Mouse (Mus musculus) forelimb bud, embryonic 11.5 days (tissue): Measurements from ENCODE around the gene Dusp7.

Source experiments
- DNase-seq: peaks from one replicate; pipeline ENCODE4 v3.0.0-alpha.2; 2012; ENCODE audit warnings: low read depth, low spot score

Dusp7 gene

DNA sequence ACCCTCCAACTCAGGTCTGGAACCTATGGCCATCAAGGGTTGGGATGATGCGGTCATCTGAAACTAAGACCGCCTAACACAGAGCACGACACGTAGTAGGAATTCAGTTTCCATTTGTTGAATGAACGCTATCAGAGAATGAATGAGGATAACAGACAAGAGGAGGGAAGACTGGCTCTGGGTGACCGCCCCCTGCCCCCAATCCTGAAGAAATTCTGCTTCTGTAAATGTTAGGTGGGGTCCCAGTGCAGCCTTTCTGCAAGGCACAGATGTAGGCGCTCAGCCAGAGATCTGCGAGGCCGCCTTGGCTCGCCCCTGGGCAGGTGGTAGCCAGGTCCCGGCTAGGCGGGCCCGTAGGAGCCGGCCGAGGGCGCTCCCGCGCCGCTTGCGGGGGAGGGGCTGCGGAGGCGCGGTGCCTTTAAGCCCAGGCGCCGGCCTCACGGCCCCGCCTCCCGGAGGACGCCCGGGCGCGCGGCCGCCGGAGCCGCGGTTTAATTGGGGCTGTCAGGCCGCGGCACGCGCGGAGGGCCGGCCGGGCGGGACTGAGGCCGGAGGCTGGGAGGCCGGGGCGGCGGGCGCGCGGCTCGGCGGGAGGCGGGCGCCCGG lies at the start of gene Dusp7:
Gene Dusp7 (plus strand): TSS at position 521 of the 606 bp plus-strand sequence.
- peak; percentile 83 for DNase-seq

DNA sequence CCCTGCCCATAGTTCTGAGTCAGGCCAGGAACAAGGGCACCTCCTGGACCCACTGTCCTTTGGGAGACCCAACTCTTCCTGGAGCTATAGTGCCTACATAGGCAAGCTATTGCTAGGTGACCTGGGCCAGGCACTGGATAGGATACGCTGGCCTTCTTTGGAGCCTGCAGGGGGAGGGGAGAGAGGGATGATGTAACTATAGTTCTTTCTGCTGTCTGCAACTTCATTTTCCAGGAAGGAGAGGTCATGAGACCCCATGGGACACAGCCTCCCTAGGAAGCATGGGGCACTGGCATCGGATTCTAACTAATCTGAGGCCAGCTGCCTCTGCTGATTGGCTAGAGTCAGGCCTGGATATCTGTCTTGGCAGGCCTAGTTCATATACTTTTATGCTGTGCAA lies 49.3 kb upstream of the Dusp7 start:
- DNase-seq, result no peak

DNA sequence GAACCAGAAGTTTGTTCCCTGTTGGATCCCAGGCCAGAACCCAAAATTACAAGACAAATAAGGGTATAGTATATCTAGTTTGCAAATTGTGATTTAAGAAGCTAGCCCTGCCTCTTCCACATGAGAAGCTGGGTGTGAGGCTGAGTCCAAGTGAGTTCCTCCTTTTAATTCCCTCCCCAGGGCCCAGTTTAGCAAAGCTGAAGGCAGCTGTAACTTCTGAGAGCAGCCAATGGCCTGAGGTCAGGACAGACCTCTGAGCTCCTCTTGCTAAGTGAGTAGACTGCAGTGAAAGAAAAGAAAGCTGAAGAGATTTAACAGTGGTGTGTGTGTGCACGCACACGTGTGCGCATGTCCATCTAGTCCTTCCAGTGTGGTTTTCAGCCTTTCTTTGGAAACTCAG lies 45.9 kb upstream of the Dusp7 start:
- DNase-seq, result no peak

DNA sequence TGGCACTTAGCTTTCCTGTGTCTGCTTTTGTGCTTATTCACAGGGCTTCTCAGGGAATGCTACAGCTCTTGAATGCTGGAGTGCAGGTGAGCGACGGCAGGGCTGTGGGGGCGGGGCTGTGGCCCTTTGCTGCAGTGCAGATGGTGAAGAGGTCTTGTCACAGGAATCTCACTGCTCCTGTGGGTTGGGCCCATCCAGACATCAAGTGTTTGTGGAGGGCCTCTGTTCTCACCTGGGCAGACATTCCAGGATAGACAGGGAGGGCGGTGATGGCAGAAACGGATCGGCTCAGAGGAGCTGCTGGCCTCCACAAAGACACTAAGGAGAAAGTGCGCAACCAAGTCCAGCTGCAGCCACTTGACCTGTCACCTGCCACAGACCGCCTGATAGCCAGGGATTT lies 42.2 kb upstream of the Dusp7 start:
- no peak for DNase-seq

DNA sequence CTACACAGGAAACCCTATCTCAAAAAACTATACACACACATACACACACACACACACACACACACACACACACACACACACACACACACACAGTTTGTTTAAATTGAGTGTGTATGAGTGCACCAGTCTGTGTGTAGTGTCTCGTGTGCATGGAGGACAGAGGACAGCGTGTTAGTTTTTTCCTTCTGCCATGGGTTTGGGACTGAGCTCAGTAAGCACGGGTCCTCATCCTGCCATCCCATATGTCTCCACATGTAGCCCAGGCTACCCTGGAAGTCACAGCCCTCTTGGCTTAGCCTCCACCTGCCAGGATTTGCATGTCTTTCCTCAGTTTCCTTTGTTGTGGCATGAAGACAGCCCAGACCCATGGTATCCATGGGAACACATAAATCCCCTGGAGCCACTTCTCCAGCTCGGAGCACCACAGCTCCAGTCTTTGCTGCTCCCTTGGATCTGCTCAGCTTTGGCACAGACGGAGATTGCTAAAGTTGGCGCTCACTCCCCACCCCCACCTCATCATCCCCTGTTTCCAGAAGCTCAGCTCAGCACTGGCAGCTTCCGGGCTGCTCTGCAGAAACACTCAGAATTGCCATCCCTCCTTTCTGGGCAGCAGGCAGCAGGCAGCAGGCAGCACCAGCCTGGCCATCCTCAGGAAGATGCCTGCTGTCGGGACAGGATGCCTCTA lies 41.2 kb upstream of the Dusp7 start:
- DNase-seq, result no peak

DNA sequence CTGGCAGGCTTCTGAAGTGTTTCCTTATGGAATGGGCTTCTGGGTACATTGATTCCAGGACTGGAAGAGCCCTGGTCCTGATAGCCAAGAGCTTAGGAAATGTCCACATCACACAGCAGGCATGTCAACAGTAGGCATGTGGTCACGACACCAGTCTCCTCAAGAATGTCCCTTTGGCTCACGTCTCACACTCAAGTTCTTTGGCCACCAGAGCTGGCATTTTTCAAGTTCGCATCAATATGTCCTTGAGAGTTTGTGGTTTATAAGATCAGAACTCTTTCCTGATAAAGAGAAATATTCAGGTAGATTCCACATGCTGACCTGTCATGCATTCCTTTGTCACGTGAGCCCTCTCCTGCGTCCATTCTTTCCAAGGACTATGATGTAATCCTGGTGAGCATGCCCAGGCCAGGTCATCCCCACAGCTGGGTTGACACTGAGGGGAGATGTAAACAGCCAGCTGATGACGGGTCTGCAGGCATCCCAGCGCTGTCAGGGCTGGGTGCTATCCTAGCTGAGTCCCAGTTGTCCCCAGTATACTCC lies 40.3 kb upstream of the Dusp7 start:
- no peak for DNase-seq

DNA sequence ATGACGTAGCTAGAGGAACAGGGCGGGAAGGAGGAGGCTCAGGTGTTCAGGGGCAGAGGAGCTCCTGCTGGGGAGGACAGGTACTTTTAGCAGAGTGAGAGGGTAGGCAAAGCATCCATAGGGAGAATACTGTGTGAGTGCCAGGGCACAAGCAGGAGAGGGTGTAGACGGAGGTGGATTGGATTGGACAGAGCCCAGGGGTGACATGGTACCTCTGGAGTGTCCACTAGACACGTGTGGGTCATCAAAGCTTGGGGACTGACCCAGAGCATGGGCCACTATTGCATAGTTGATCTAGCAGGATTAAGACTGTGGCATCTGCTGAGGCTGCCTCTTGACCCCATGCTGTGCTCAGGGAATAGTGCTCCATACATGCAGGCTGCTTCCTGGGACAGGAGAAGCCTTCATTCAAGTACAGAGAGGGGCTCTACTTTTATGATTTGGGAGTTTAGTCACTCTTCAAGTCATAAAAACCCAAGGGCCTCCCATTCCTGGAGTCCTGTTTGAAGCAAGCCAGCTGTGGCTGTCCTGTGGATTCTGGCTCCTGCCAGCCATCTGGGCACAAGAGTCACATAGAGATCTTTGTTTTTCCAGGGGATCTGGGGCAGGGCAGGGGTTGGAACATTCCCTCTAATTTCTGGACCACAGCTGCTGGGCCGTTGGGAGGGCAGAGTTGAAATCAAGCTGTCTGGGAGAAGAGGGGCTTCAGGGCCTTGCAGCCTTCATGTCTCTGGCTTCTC lies 39.5 kb upstream of the Dusp7 start:
- no peak for DNase-seq

DNA sequence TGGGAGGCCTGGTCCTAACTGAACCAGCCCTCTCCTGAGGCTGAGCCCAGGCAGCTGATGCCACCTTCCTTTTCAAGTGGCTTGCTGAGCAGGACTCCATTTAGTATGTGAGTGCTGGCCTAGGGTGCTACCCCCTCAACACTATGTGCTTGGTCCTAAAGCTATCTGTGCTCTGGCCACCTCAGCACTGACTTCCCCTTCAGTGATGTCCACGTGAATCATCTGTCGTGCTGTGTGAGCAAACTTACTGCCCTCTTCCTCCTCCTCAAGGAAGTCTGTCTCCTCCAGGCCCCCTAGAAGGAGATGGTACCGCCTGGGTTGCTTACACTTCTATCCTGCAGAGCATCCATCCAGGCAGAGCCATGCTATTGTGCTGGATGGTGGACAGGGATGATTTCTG lies 35.7 kb upstream of the Dusp7 start:
- no peak for DNase-seq

DNA sequence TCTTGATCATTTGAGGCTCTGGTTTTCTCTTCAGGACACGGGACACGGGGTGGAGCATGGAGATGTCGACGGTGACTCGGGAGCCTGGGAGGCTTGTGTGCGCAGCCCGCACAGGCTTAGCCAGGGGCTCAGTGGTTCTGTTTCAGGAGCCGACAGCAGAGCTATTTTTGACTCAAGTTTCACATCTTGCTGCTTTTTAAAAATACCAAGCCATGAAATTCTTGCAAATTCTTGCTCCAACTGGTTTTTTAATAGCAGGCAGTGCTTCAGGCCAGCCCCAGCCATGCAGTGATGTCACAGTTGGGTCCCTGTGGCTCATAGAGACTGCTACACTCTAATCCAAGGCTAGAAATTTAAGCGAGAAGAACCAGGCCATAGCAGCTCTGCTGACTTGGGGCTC lies 30.8 kb upstream of the Dusp7 start:
- no peak for DNase-seq

DNA sequence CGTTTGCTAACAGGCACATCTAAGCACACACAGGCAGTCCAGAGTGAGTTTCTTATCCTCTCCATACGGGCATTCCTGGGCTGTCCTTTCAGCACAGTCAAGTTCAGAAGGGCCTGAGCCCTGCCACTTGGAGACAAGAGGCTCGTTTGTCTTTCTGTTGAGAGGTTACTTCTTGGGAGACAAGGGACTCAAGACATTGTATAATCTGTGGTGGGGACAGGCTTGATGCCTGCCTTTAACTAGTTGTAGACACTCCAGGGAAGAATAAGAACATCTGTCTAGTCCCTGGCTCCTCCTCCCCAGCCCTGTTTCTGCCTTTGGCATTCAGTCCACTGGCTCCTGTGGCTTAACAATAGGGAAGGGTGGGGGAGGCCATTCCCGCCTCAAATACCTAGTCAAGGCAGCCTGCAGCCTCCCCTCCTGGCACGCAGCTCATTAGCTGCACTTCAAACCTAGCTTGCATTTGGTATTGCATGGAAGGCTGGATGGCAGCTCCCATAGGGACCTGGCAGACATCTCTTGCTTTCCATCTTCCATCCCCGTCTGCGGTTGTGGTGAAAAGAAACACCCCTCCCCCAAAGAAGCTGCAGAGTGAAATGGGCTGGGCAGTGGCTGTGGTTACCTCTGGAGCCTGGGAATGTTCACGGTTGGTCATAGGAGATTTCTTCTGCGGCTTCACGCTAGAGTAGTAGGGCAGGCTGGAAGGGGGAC lies 29.8 kb upstream of the Dusp7 start:
- DNase-seq, result peak; percentile 43

DNA sequence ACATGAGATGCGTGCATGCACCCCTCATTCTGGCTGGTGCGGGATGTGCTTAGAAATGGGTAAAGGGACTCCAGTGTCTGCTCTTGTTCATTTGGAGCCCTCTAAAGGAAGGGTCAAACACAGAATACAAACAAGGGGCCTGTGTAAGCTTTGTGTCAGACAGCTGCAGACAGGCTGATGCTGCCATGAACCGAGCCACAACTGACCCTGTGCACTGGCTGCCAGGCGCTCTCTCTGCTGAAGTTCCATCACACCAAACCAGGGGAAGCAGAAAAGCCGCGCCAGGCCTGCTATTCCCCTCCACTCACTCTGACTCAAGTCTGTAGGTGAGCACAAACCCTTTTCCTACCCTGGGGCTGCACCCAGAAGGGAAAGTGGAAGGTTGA lies 29.3 kb upstream of the Dusp7 start:
- no peak for DNase-seq

DNA sequence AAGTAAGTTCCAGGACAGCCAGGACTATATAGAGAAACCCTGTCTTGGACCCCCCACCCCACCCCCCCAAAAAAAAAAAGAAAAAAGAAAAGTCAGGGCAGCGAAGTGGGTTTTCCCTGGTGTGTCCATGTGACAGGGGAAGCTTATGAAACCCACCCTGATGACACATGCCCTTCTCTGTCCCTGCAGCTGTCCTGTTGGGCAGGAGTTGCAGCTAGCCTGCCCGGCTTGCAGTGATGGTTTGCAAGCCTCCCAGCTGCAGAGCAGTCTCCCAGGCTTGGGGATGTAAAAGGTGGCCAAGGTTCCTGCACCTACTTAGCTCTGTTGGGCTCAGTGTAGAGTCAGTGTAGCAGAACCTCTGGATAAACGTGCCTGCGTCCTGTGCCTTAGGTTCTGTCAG lies 28.7 kb upstream of the Dusp7 start:
- DNase-seq, result no peak

DNA sequence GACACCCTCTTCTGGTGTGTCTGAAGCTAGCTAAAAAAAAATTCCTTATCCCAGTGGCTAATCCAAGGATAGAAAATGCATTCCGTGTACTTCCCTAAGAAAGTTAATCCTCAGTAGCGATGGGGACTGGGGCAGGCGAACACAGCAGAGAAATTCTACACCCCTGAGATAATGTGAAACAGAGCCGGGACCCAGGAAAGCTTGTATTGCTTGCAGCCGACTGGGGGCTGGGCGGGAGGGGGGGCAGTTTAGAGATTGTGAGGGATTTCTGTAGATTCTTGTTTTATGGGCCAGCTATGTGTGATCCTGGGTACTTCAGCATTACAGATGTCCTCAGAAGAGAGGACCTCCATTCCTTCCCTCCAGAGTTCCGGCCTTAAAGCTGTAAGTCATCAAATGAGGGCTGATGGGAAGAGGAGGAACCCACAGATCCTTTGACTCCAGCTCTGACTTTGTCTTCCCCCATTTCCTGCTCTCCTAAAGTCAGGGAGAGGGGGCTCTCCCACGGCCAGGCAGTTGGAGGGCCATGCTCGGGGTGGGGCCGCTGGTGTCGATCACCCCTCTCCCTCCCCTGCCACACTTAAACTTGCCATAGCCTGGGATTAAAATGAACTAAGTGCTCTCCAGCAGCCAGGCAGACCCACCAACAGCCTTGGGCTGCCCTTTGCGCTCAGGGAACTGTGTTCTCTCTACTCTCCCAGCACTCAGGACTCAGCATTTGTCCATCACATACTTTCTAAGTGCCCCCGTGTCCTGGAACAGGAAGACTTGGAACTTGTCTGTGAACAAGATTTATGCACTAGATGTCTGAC lies 27.7 kb upstream of the Dusp7 start:
- peak; percentile 53 for DNase-seq

DNA sequence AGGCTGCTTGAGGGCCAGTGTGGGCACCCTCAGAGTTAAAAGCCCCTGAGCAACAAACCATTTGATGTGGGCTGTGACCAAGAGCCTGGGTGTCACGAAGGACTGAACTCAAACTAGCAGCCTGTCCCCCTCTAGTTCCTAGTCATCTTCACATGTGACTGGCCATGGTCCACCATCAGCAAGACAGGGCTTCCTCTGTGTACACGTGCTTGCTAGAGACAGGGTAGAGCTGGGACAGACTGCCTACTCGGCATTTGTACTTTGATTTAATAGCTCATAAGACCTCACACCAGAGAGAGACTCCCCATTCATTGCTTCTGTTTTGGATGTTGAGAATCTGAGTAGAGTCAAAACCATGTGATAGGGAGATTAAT lies 27.1 kb upstream of the Dusp7 start:
- no peak for DNase-seq

DNA sequence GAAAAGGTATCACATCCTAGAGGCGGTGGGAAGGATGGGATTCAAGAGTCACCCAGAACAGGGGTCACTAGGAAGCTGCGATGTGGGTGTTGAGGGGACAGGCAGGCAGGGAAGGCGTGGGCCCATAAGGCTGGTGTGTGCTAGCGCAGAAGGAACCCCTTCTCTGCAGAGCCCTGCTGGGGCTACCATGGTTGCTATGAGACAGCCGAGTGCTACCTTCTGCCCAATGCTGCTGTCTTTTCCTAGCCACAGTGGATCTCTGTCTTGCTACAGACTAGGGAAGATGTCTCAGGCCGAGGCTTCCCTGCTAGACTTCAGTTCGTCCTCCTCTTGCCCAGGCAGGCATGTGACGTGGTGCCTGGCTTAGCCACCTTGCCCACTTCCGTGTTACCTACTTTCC lies 25.9 kb upstream of the Dusp7 start:
- no peak for DNase-seq

DNA sequence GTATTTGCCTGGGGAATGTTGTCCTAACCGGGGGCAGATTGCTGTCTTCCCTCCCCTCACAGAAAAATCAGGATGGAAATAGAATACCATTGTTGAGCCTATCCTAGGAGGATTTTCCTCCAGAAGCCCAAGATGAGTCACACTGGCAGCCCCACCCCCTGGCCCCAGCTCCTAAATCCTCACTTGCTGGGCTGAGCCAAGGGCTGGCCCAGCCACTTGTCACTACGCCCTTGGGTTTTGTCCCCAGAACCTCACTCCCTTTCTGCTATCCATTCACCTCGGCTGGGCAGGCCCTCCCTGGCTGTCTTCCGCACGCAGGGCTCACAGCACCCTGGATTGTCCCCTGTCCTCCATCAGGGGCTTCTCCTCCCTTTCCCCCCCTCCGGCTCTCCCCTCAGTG lies 23.3 kb upstream of the Dusp7 start:
- DNase-seq, result no peak

DNA sequence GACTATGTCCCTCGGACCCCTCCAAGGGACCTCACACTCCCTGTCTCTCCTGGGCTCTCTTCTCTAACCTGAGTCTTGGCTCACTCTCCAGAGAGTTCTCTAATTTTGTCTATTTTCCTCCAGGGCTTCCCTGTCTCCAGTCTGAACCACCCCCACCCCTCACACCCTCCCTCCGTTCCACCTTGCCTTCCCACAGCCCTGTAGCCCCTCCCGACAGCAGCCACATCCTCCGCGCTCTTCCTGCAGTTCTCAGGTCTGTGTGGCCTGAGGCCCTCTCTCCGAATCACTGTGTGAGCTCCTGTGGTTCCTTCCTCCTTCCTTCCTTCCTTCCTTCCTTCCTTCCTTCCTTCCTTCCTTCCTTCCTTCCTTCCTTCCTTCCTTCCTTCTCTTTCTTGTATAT lies 22.8 kb upstream of the Dusp7 start:
- no peak for DNase-seq

DNA sequence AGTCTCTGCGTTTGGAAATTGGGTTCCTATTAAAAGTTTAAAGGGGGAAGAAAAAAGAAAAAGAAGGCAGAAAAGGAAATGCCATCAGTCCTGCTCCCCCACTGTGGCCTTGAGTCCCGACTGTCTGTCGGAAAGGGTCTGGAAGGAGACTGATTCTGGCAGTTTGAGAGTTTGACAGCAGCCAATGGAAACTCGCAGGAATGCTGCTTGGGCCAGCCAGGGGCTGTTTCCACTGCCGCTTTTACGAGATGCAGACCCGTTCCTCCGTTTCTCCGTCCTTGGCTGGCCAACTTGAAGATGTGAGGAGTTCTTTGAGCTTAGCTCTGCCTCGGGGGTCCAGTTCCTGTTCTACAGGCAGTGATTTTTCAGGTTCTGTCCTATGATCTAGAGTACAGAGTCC lies 20.2 kb upstream of the Dusp7 start:
- DNase-seq, result no peak

DNA sequence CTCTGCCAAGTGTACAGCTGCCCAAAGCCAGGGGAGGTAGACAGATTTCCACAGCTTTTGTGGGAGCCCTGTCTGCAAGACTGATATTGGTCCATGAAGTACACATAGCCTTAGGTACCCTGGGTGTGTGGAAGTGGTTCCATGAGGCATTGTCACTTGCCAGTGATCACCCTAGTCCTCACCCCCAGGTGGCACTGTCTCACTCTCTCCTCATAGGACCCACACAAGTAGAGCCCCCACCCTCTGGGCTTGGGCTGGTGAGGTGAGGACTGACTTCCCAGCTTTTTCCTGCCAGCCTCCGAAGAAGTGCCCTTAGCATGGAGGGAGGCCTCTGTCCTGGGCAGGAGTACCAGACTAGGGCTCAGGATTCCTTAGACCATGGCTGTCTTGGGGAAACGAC lies 19.4 kb upstream of the Dusp7 start:
- DNase-seq, result no peak

DNA sequence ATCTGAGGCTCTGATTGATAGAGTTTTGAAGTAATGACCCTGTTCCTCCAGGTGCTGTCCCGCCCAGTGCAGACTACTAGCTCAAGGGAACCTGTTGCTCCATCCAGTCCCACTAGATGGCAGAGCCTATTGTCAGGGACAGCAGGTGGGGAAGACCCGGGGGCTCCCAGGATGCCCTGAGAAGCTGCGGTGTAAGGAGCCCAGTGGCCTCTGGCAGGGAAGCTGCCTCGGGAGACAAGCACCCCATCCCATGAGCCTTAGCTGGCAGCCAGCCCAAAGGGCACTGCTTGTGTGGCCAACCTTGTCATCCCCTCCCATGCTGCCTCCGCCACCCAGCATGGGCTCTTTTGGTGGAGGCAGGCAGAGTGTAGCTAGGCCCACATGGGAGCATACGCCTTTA lies 17.3 kb upstream of the Dusp7 start:
- DNase-seq, result no peak

DNA sequence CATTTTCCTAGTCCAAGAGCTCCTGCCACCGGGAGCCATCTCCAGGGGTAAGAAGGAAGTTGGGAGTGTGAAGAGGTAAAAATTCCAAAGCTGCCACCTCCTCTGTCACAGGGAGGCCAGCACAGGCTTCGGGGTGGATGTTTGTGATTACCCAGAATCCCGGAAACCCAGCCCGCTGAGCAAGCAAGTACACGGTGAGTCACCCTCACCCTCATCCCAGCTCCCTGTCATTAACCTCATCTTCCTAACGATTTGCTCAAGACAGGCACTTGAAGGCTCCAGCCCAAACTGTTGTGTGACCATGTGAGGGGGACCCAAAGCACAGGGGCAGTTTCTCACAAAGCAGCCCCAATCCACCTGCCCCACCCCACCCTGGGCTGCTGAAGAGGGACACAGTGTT lies 14.7 kb upstream of the Dusp7 start:
- no peak for DNase-seq
